8 mouse cellular contexts compared by ENCODE assay signal in genomic region chr1:87658937-87659617, GRCm38 (mm10). TPM values are rescaled to one million over a fixed set of nuclear protein-coding genes. Genes with fewer than 3 reads are reported as not detected.
DNase-seq lines count a peak whose midpoint lies in the region; ATAC-seq and TF ChIP-seq lines count a peak whose summit lies in the region.

No protein-coding gene starts in this region.

- peaks cover 3% of the 10 kb centered on the region; the same call in 1 of the 2 replicates for H3K9me3 ChIP-seq in kidney, embryonic 16.5 days (ENCODE audit: low read length)
- no peaks in the 10 kb centered on the region for H3K9me3 ChIP-seq in MEL (replicated peaks; ENCODE audit: insufficient read depth, low read length)
- no peaks in the 10 kb centered on the region for H3K9me3 ChIP-seq in limb, embryonic 10.5 days (replicated peaks)

- TF ChIP-seq EP300 in MEL (IDR thresholded peaks at IDR 0.05; ENCODE audit: low read depth in 1 of 2, low read length in 2 of 2): peak; percentile 9 to 28; a peak in 2 of 4 replicates

- no peak overlapping the region for H3K4me2 ChIP-seq in kidney, embryonic 16.5 days (replicated peaks; ENCODE audit: low read depth, low read length)

- no peak overlapping the region for H3K4me3 ChIP-seq in kidney, adult 2 months (ENCODE audit: insufficient read depth, low read depth, low read length)
- H3K4me3 ChIP-seq in kidney, embryonic 16.5 days (ENCODE audit: low read length): no peak overlapping the region
- H3K4me3 ChIP-seq in MEL (ENCODE audit: control insufficient read depth in 1 of 2, insufficient read depth in 1 of 2, low read depth in 2 of 2, low read length in 2 of 2): peak overlapping the region in 1 of 2 experiments; percentile 25; a peak in 1 of 4 replicates
- H3K4me3 ChIP-seq in limb, embryonic 10.5 days: no peak overlapping the region

- H3K9ac ChIP-seq in kidney, embryonic 16.5 days (replicated peaks; ENCODE audit: low read length): no peak overlapping the region
- H3K9ac ChIP-seq in MEL (ENCODE audit: control insufficient read depth, low read depth, low read length, poor library complexity, severe bottlenecking): peak overlapping the region; percentile 63

- peaks cover 5% of the 10 kb centered on the region for H3K79me2 ChIP-seq in MEL (ENCODE audit: control insufficient read depth, insufficient read depth, low read length, poor library complexity)

- no peak for ATAC-seq in kidney, embryonic 16.5 days (ENCODE audit: low FRiP score, low TSS enrichment)

- no peak overlapping the region for H3K27ac ChIP-seq in kidney, adult 2 months (ENCODE audit: insufficient read depth, low read depth, low read length)
- H3K27ac ChIP-seq in kidney, embryonic 16.5 days (ENCODE audit: low read length): no peak overlapping the region
- H3K27ac ChIP-seq in MEL (ENCODE audit: control insufficient read depth, low read depth, low read length): peak overlapping the region; percentile 95
- H3K27ac ChIP-seq in limb, embryonic 10.5 days: no peak overlapping the region

- no peak for TF ChIP-seq RAD21 in MEL (IDR thresholded peaks at IDR 0.05; ENCODE audit: low read depth, low read length)

- H3K27me3 ChIP-seq in kidney, adult 2 months (replicated peaks; ENCODE audit: control insufficient read depth, insufficient read depth, low read length): no peaks in the 10 kb centered on the region
- H3K27me3 ChIP-seq in kidney, embryonic 16.5 days (ENCODE audit: insufficient read depth, low read length): no peaks in the 10 kb centered on the region
- no peaks in the 10 kb centered on the region for H3K27me3 ChIP-seq in MEL (ENCODE audit: control insufficient read depth in 1 of 2, insufficient read depth in 2 of 2, low read length in 2 of 2)
- H3K27me3 ChIP-seq in limb, embryonic 10.5 days (ENCODE audit: low read depth, poor library complexity, severe bottlenecking): no peaks in the 10 kb centered on the region

- peak; percentile 45 for DNase-seq in kidney, adult 2 months
- DNase-seq in MEL (ENCODE audit: low read depth, low spot score) (peak; percentile 97), liver (peak; percentile 49)
- DNase-seq in spleen, adult 12 weeks (ENCODE audit: low spot score): peak; percentile 34
- no peak for DNase-seq in limb, embryonic 10.5 days (ENCODE audit: low spot score)
- no peak for DNase-seq in cerebellum, adult 18-20 months
- DNase-seq in frontal cortex, postnatal 25 days (ENCODE audit: low spot score in 2 of 2): no peak

- H3K36me3 ChIP-seq in kidney, adult 2 months (ENCODE audit: control insufficient read depth, insufficient read depth, low read length): no peaks in the 10 kb centered on the region
- no peaks in the 10 kb centered on the region for H3K36me3 ChIP-seq in kidney, embryonic 16.5 days (ENCODE audit: insufficient read depth, low read length)
- peaks cover 1 to 32% of the 10 kb centered on the region in 2 experiments for H3K36me3 ChIP-seq in MEL (ENCODE audit: control insufficient read depth in 1 of 2, insufficient read depth in 2 of 2, low read length in 2 of 2)
- H3K36me3 ChIP-seq in limb, embryonic 10.5 days: no peaks in the 10 kb centered on the region

- TF ChIP-seq POLR2A in kidney, adult 2 months (IDR thresholded peaks at IDR 0.05; ENCODE audit: low read depth, low read length): no peak
- TF ChIP-seq POLR2A in MEL (IDR thresholded peaks at IDR 0.05; ENCODE audit: control insufficient read depth in 1 of 2, insufficient read depth in 1 of 2, low read depth in 1 of 2, low read length in 2 of 2, poor library complexity in 1 of 2): peak in 1 of 2 experiments; percentile 61; a peak in 2 of 4 replicates

- no peak for TF ChIP-seq CTCF in kidney, adult 2 months (conservative IDR thresholded peaks at IDR 0.05; ENCODE audit: insufficient read depth, insufficient read length, low read depth, low read length)
- no peak for TF ChIP-seq CTCF in MEL (IDR thresholded peaks at IDR 0.05 in 2 of 3, conservative IDR thresholded peaks at IDR 0.05 in 1 of 3; ENCODE audit: control insufficient read depth in 1 of 3, insufficient read depth in 1 of 3, low read depth in 2 of 3, low read length in 3 of 3, poor library complexity in 1 of 3, severe bottlenecking in 1 of 3)

- WGBS in kidney, adult 2 months: 78% methylated on average over 8 of the region's 8 CpGs
- 82% methylated on average over 8 of the region's 8 CpGs for WGBS in kidney, embryonic 16.5 days
- WGBS in limb, embryonic 10.5 days: 86% methylated on average over 8 of the region's 8 CpGs

- no peaks in the 10 kb centered on the region for H3K4me1 ChIP-seq in kidney, adult 2 months (ENCODE audit: control insufficient read depth, insufficient read depth, low read length)
- no peaks in the 10 kb centered on the region for H3K4me1 ChIP-seq in kidney, embryonic 16.5 days (ENCODE audit: insufficient read depth, low read length)
- H3K4me1 ChIP-seq in MEL (ENCODE audit: control insufficient read depth in 1 of 2, insufficient read depth in 2 of 2, low read length in 2 of 2): peaks cover 13 to 30% of the 10 kb centered on the region in 2 experiments
- H3K4me1 ChIP-seq in limb, embryonic 10.5 days: peaks cover 16% of the 10 kb centered on the region

TF ChIP-seq in MEL, 35 proteins besides CTCF, POLR2A, EP300 and RAD21:
- no peak for TF ChIP-seq RCOR1 (IDR thresholded peaks at IDR 0.05; ENCODE audit: low read depth, low read length)
- TF ChIP-seq MAFK (IDR thresholded peaks at IDR 0.05; ENCODE audit: borderline replicate concordance, low read depth, low read length): no peak
- no peak for TF ChIP-seq ZMIZ1 (IDR thresholded peaks at IDR 0.05; ENCODE audit: low read depth, low read length)
- no peak for TF ChIP-seq JUND (IDR thresholded peaks at IDR 0.05; ENCODE audit: low read depth, low read length)
- peak; percentile 80; the same call in 1 of the 2 replicates for TF ChIP-seq MYC (IDR thresholded peaks at IDR 0.05; ENCODE audit: low read depth, low read length)
- TF ChIP-seq SMC3 (IDR thresholded peaks at IDR 0.05; ENCODE audit: low read depth, low read length): no peak
- no peak for TF ChIP-seq MYB (IDR thresholded peaks at IDR 0.05; ENCODE audit: low read depth, low read length)
- no peak; the same call in 1 of the 2 replicates for TF ChIP-seq ELF1 (IDR thresholded peaks at IDR 0.05; ENCODE audit: low read depth, low read length)
- peak; percentile 60; the same call in 1 of the 2 replicates for TF ChIP-seq ETS1 (IDR thresholded peaks at IDR 0.05; ENCODE audit: low read depth, low read length)
- no peak for TF ChIP-seq GATA1 (IDR thresholded peaks at IDR 0.05; ENCODE audit: low read depth, low read length)
- TF ChIP-seq USF1 (IDR thresholded peaks at IDR 0.05; ENCODE audit: low read depth, low read length): peak; percentile 76
- TF ChIP-seq GABPA (IDR thresholded peaks at IDR 0.05; ENCODE audit: low read depth, low read length): no peak
- TF ChIP-seq SIN3A (IDR thresholded peaks at IDR 0.05; ENCODE audit: low read length): peak; percentile 65; the same call in 1 of the 2 replicates
- TF ChIP-seq TCF12 (IDR thresholded peaks at IDR 0.05; ENCODE audit: low read depth, low read length): peak; percentile 37
- TF ChIP-seq MAZ (IDR thresholded peaks at IDR 0.05; ENCODE audit: low read depth, low read length): no peak
- TF ChIP-seq ZKSCAN1 (IDR thresholded peaks at IDR 0.05; ENCODE audit: low read depth, low read length): no peak
- TF ChIP-seq MAX (IDR thresholded peaks at IDR 0.05; ENCODE audit: low read length): peak; percentile 91
- peak; percentile 66; the same call in 1 of the 2 replicates for TF ChIP-seq HCFC1 (IDR thresholded peaks at IDR 0.05; ENCODE audit: low read depth, low read length)
- TF ChIP-seq E2F4 (IDR thresholded peaks at IDR 0.05; ENCODE audit: borderline replicate concordance, low read depth, low read length): no peak
- no peak for TF ChIP-seq TAL1 (IDR thresholded peaks at IDR 0.05; ENCODE audit: low read length)
- no peak for TF ChIP-seq ZC3H11A (IDR thresholded peaks at IDR 0.05; ENCODE audit: low read depth, low read length)
- peak; percentile 94 for TF ChIP-seq MXI1 (IDR thresholded peaks at IDR 0.05; ENCODE audit: low read depth, low read length)
- TF ChIP-seq POLR2AphosphoS5 (IDR thresholded peaks at IDR 0.05; ENCODE audit: borderline replicate concordance, low read depth, low read length): no peak
- no peak for TF ChIP-seq POLR2AphosphoS2 (IDR thresholded peaks at IDR 0.05; ENCODE audit: low read length)
- TF ChIP-seq CHD2 (IDR thresholded peaks at IDR 0.05; ENCODE audit: low read length): no peak
- 0 out of 2 replicates have a peak, but pooled peaks have one; percentile 47 for TF ChIP-seq UBTF (IDR thresholded peaks at IDR 0.05; ENCODE audit: borderline replicate concordance, insufficient read depth, low read depth, low read length)
- TF ChIP-seq BHLHE40 (IDR thresholded peaks at IDR 0.05; ENCODE audit: borderline replicate concordance, low read depth, low read length): no peak
- TF ChIP-seq KAT2A (conservative IDR thresholded peaks at IDR 0.05; ENCODE audit: low read depth, low read length): no peak; the same call in 1 of the 2 replicates
- no peak for TF ChIP-seq CHD1 (IDR thresholded peaks at IDR 0.05; ENCODE audit: low read depth, low read length)
- no peak for TF ChIP-seq ZNF384 (IDR thresholded peaks at IDR 0.05; ENCODE audit: low read depth, low read length)
- TF ChIP-seq TBP (IDR thresholded peaks at IDR 0.05; ENCODE audit: low read depth, low read length): peak; percentile 96
- TF ChIP-seq NELFE (IDR thresholded peaks at IDR 0.05; ENCODE audit: low read depth, low read length): no peak
- TF ChIP-seq NRF1 (IDR thresholded peaks at IDR 0.05; ENCODE audit: insufficient read depth, low read depth, low read length, poor library complexity, severe bottlenecking): no peak
- no peak for TF ChIP-seq MEF2A (IDR thresholded peaks at IDR 0.05; ENCODE audit: extremely low read depth, insufficient replicate concordance, low read depth, low read length, poor library complexity, severe bottlenecking)
- no peak for TF ChIP-seq USF2 (IDR thresholded peaks at IDR 0.05; ENCODE audit: borderline replicate concordance in 1 of 2, insufficient read depth in 1 of 2, low read depth in 1 of 2, low read length in 2 of 2)

RNA-seq across cellular contexts. Expression of gene Inpp5d, which starts 39.0 kb away (rescaled TPM):
- polyA plus RNA-seq in kidney, adult 2 months (2012; rRNA removed): 18.6 and 20.0 TPM in 2 replicates
- 8.6 and 9.1 TPM in 2 replicates for polyA plus RNA-seq in kidney, embryonic 16.5 days (2015; fragmentation: Nextera tagmentation; extraction: Ambion mirVana)
- 69.4 and 73.0 TPM in 2 replicates for total RNA-seq in MEL (2012; rRNA removed)
- polyA plus RNA-seq in MEL (2012; ENCODE audit: insufficient read depth in 1 of 2, insufficient read length in 2 of 2, low read depth in 1 of 2, low replicate concordance in 2 of 2, missing spikeins in 1 of 2): 10 to 100 TPM in 1 of 2 experiments, not detected in 1; 71.3 TPM
- 2.0 and 3.9 TPM in 2 replicates for polyA plus RNA-seq in limb, embryonic 10.5 days (2016; fragmentation: Nextera tagmentation; extraction: Ambion mirVana)

Comparison
In these comparisons a context has a peak if more than half of its experiments do, and no peak if none do; other contexts are left out.
1. DNase-seq: peak in kidney, adult 2 months (single experiment), MEL (single experiment), liver (single experiment) and spleen, adult 12 weeks (single experiment); none in limb, embryonic 10.5 days (single experiment), cerebellum, adult 18-20 months (0 of 2) and frontal cortex, postnatal 25 days (0 of 2).